Mouse (Mus musculus) liver, embryonic 12.5 days (tissue): Measurements from ENCODE around the gene Rec8. TPM values are rescaled to one million over a fixed set of nuclear protein-coding genes. Genes with fewer than 3 reads are reported as not detected.

Experiments used
- ATAC-seq: fragments of 200-750 bp; cut with Nextera tagmentation; 2 replicates; pipeline ENCODE4 v1.8.0; 2017; ENCODE audit warnings: moderate number of reproducible peaks, mild to moderate bottlenecking, moderate library complexity
- H3K27ac ChIP-seq: fragments of 300-500 bp; sonication (generic); 2 replicates; pipeline ENCODE4 v1.5.1; 2016; ENCODE audit warnings: mild to moderate bottlenecking
- H3K27me3 ChIP-seq: fragments of 300-500 bp; sonication (generic); replicated peaks from 2 replicates; pipeline ENCODE4 v1.6.1; 2016; ENCODE audit warnings: mild to moderate bottlenecking, moderate library complexity
- H3K36me3 ChIP-seq: fragments of 300-500 bp; sonication (generic); 2 replicates; pipeline ENCODE4 v1.6.1; 2016; ENCODE audit warnings: mild to moderate bottlenecking, moderate library complexity
- H3K4me1 ChIP-seq: fragments of 300-500 bp; sonication (generic); 2 replicates; pipeline ENCODE4 v1.6.1; 2016
- H3K4me2 ChIP-seq: fragments of 300-500 bp; sonication (generic); 2 replicates; pipeline ENCODE4 v1.6.1; 2016; ENCODE audit warnings: mild to moderate bottlenecking, moderate library complexity
- H3K4me3 ChIP-seq: fragments of 300-500 bp; sonication (generic); 2 replicates; pipeline ENCODE4 v1.5.1; 2016; ENCODE audit warnings: mild to moderate bottlenecking, moderate library complexity
- H3K9ac ChIP-seq: fragments of 300-500 bp; sonication (generic); 2 replicates; pipeline ENCODE4 v1.6.1; 2016; ENCODE audit warnings: mild to moderate bottlenecking, moderate library complexity
- H3K9me3 ChIP-seq: fragments of 300-500 bp; sonication (generic); replicated peaks from 2 replicates; pipeline ENCODE4 v1.6.1; 2016; ENCODE audit warnings: mild to moderate bottlenecking, moderate library complexity
- WGBS: fragments of 180-500 bp; shearing (Covaris S2); methylation state at CpG from one replicate; pipeline ENCODE4 v1.1.7; 2016; ENCODE audit not compliant: insufficient replicate concordance; 5-methylcytosine and 5-hydroxymethylcytosine counted together
- polyA plus RNA-seq: library from polyadenylated mRNA; unstranded; fragments of >200 nt; fragmentation: Nextera tagmentation; extraction: Ambion mirVana; gene quantifications from 2 replicates; pipeline ENCODE4 v1.2.1, GENCODE M21; 2016

Rec8 gene
- polyA plus RNA-seq, 1 experiment from 2014 or later = 1.8 TPM

GRCm38 (mm10) chr14:55598521-55599390, 19.1 kb upstream of the Rec8 start:
- no peak for ATAC-seq
- WGBS = 92% methylated on average over 21 of the region's 21 CpGs
- Histone ChIP-seq H3K27ac (no peak overlapping the region), H3K27me3 (no peaks in the 10 kb centered on the region), H3K4me2 (no peak overlapping the region), H3K36me3 (peaks cover 96% of the 10 kb centered on the region), H3K9me3 (no peaks in the 10 kb centered on the region), H3K9ac (no peak overlapping the region), H3K4me1 (peaks cover 21% of the 10 kb centered on the region), H3K4me3 (no peak overlapping the region)

- WGBS = 81% methylated on average over 7 of the region's 7 CpGs
- Histone ChIP-seq H3K27ac (peak within 1 kb of the TSS; percentile 94), H3K9me3 (no peaks in the 10 kb centered on the region), H3K36me3 (peaks cover 86% of the 10 kb centered on the region), H3K4me3 (peak within 1 kb of the TSS; percentile 63), H3K27me3 (no peaks in the 10 kb centered on the region), H3K9ac (peak within 1 kb of the TSS; percentile 72), H3K4me1 (peaks cover 46% of the 10 kb centered on the region), H3K4me2 (peak within 1 kb of the TSS; percentile 70)
- no peak for ATAC-seq
Measured at GRCm38 (mm10) chr14:55603271-55603632, 14.6 kb upstream of the Rec8 start, which contains the start of gene Irf9. TSS of gene Irf9 (plus strand) at chr14:55603571.

DNA sequence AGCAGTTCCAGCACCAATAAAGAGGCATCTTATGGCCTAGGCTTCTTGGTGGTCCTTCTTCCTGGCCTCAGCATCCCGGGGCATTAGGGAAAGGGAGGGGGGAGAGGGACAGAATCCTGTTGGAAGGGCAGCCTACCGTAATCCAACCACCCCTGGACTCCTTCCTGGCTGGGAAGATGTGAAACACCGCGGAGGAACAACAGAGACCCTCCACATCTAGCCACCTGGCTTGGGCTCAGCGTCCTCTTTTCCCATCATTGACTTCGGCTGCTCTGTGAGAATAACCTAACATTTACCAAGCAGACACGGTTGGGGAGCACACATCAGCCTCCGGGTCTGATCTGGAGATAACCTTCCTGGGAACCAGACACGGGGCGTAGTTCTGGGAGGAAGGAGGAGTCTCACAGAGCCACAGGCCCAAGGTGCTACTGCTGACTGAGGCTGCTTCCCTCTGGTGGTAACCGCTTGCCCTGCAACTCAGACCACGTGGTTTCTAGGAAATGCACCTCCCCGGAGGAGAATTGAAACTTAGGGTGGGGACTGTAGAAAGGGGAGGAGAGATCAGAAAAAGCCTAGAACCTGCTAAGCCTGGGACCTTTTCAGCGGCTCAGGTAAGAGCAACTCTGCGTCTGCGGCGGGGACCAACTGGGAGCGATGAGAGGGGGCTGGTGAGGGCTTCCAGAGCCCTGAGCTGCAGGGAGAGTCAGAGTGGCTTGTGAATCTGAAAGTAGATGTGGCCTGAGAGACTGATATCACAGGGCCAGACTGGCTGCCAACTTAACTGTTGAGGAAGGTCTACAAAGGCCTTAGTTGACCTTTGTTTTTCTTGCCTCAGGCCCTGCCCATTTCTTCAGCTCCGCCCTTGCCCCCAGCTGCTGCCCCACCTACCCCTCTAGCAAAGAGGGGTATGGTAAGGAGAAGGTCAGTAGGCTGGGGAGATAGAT, 13.9 kb upstream of the Rec8 start:
- no peaks in the 10 kb centered on the region for H3K9me3 ChIP-seq
- H3K4me2 ChIP-seq = peak overlapping the region; percentile 70
- peaks cover 46% of the 10 kb centered on the region for H3K4me1 ChIP-seq
- peak overlapping the region; percentile 63 for H3K4me3 ChIP-seq
- 16% methylated on average over 19 of the region's 19 CpGs for WGBS
- H3K27me3 ChIP-seq = no peaks in the 10 kb centered on the region
- peak; percentile 94 for ATAC-seq
- peaks cover 86% of the 10 kb centered on the region for H3K36me3 ChIP-seq
- H3K27ac ChIP-seq = peak overlapping the region; percentile 94
- H3K9ac ChIP-seq = peak overlapping the region; percentile 72

GRCm38 (mm10) chr14:55604823-55605222, 13.0 kb upstream of the Rec8 start:
- H3K27ac ChIP-seq = peak overlapping the region; percentile 94
- H3K36me3 ChIP-seq = peaks cover 86% of the 10 kb centered on the region
- H3K4me1 ChIP-seq = peaks cover 46% of the 10 kb centered on the region
- 87% methylated on average over 11 of the region's 11 CpGs for WGBS
- peak overlapping the region; percentile 63 for H3K4me3 ChIP-seq
- no peaks in the 10 kb centered on the region for H3K27me3 ChIP-seq
- no peaks in the 10 kb centered on the region for H3K9me3 ChIP-seq
- H3K9ac ChIP-seq = peak overlapping the region; percentile 70
- peak overlapping the region; percentile 70 for H3K4me2 ChIP-seq
- no peak for ATAC-seq

DNA sequence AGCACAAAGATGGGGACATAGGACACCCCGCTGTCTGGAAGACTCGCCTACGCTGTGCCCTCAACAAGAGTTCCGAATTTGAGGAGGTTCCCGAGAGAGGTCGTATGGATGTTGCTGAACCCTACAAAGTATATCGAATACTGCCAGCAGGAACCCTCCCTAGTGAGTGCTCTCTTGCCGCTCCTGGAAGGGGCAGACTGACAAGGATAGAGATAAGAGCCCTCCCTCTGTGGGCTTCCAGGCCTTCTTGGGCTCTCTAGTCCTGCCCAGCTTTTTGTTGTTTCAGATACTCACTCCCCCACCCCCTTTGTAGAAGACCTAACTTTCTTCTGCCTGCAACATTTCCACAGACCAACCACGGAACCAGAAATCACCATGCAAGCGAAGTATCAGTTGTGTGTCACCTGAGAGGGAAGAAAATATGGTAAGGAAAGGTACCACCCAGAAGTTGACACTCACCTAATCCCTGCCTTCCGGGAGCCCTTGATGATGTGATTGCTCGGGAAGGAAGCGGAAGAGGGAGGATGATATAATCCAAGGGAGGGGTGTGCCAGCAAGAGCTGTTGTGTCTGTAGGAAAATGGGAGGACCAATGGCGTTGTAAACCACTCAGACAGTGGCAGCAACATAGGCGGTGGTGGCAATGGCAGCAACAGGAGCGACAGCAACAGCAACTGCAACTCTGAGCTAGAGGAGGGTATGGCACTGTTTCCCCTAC, 11.9 kb upstream of the Rec8 start:
- peak overlapping the region; percentile 35 for H3K4me3 ChIP-seq
- H3K9me3 ChIP-seq = no peaks in the 10 kb centered on the region
- peak overlapping the region; percentile 72 for H3K27ac ChIP-seq
- H3K9ac ChIP-seq = peak overlapping the region; percentile 59
- peak overlapping the region; percentile 70 for H3K4me2 ChIP-seq
- no peaks in the 10 kb centered on the region for H3K27me3 ChIP-seq
- WGBS = 72% methylated on average over 16 of the region's 16 CpGs
- H3K36me3 ChIP-seq = peaks cover 84% of the 10 kb centered on the region
- peaks cover 46% of the 10 kb centered on the region for H3K4me1 ChIP-seq
- ATAC-seq = peak; percentile 37; the same call in 1 of the 2 replicates

- Histone ChIP-seq H3K4me3 (no peak overlapping the region), H3K4me2 (no peak overlapping the region), H3K4me1 (peaks cover 45% of the 10 kb centered on the region), H3K9ac (no peak overlapping the region), H3K36me3 (peaks cover 61% of the 10 kb centered on the region), H3K27me3 (no peaks in the 10 kb centered on the region), H3K9me3 (no peaks in the 10 kb centered on the region), H3K27ac (no peak overlapping the region)
- 93% methylated on average over 6 of the region's 6 CpGs for WGBS
- ATAC-seq = no peak
Measured at GRCm38 (mm10) chr14:55608339-55608738, 9.5 kb upstream of the Rec8 start.

- H3K9me3 ChIP-seq = no peaks in the 10 kb centered on the region
- H3K4me1 ChIP-seq = peaks cover 56% of the 10 kb centered on the region
- WGBS = 69% methylated on average over 6 of the region's 6 CpGs
- no peak overlapping the region for H3K9ac ChIP-seq
- ATAC-seq = no peak
- H3K27me3 ChIP-seq = no peaks in the 10 kb centered on the region
- no peak overlapping the region for H3K4me2 ChIP-seq
- H3K36me3 ChIP-seq = peaks cover 24% of the 10 kb centered on the region
- no peak overlapping the region for H3K4me3 ChIP-seq
- H3K27ac ChIP-seq = peak overlapping the region; percentile 63; the same call in 1 of the 2 replicates
Measured at GRCm38 (mm10) chr14:55613346-55613745, 4.5 kb upstream of the Rec8 start.

- peak; percentile 84 for ATAC-seq
- Histone ChIP-seq H3K4me2 (peak overlapping the region; percentile 20; the same call in 1 of the 2 replicates), H3K9ac (0 out of 2 replicates have a peak overlapping the region, but pooled peaks have one; percentile 28), H3K4me3 (no peak overlapping the region), H3K9me3 (no peaks in the 10 kb centered on the region), H3K27me3 (no peaks in the 10 kb centered on the region), H3K4me1 (peaks cover 69% of the 10 kb centered on the region), H3K36me3 (peaks cover 11% of the 10 kb centered on the region), H3K27ac (peak overlapping the region; percentile 83)
- WGBS = 29% methylated on average over 7 of the region's 7 CpGs
Measured at GRCm38 (mm10) chr14:55614565-55615178, 3.2 kb upstream of the Rec8 start.

- Histone ChIP-seq H3K27me3 (no peaks in the 10 kb centered on the region), H3K4me2 (no peak overlapping the region), H3K27ac (peak overlapping the region; percentile 83), H3K36me3 (peaks cover 1% of the 10 kb centered on the region), H3K4me1 (peaks cover 71% of the 10 kb centered on the region), H3K9me3 (no peaks in the 10 kb centered on the region), H3K9ac (0 out of 2 replicates have a peak overlapping the region, but pooled peaks have one; percentile 6), H3K4me3 (no peak overlapping the region)
- no peak for ATAC-seq
- 72% methylated on average over 2 of the region's 2 CpGs for WGBS
Measured at GRCm38 (mm10) chr14:55615876-55616275, 2.0 kb upstream of the Rec8 start.

GRCm38 (mm10) chr14:55616844-55617243, 993 bp upstream of the Rec8 start:
- Histone ChIP-seq H3K9me3 (no peaks in the 10 kb centered on the region), H3K27me3 (no peaks in the 10 kb centered on the region), H3K4me1 (peaks cover 76% of the 10 kb centered on the region), H3K4me3 (no peak overlapping the region), H3K4me2 (no peak overlapping the region), H3K27ac (peak overlapping the region; percentile 72), H3K9ac (no peak overlapping the region), H3K36me3 (no peaks in the 10 kb centered on the region)
- 65% methylated on average over 2 of the region's 2 CpGs for WGBS
- ATAC-seq = no peak
